Mouse (Mus musculus): ENCODE results near the gene Il22.
"Not testable (repeated sequence)": the region's sequence is repeated elsewhere in the genome, so short reads cannot be mapped to it uniquely, and the experiment has no call there.

GRCm38 (mm10) chr10:118240680-118241079 is 35.9 kb downstream of the Il22 start, which contains the start of gene Gm32717:
- TF ChIP-seq CTCF (IDR thresholded peaks at IDR 0.05; ENCODE audit: borderline replicate concordance, insufficient read depth, low read length); POLR2A (IDR thresholded peaks at IDR 0.05; ENCODE audit: low read depth, low read length): not testable (repeated sequence)

All from embryonic fibroblast, embryonic 13.5 days (primary cell).